Mouse (Mus musculus): ENCODE measurements around the gene Eef1a2.
"Not testable (repeated sequence)": the region's sequence is repeated elsewhere in the genome, so short reads cannot be mapped to it uniquely, and the experiment has no call there.

Eef1a2 gene

GRCm38 (mm10) chr2:181156248-181157121, at the start of gene Eef1a2:
Eef1a2 (minus strand) TSS chr2:181157014.
- DNase-seq (ENCODE audit: low spot score): no peak

GRCm38 (mm10) chr2:181206118-181206517, 49.3 kb upstream of the Eef1a2 start:
- DNase-seq (ENCODE audit: low spot score): no peak

GRCm38 (mm10) chr2:181205678-181206077, 48.9 kb upstream of the Eef1a2 start:
- DNase-seq (ENCODE audit: low spot score): no peak

GRCm38 (mm10) chr2:181202886-181203285, 46.1 kb upstream of the Eef1a2 start:
- DNase-seq (ENCODE audit: low spot score): no peak

GRCm38 (mm10) chr2:181202422-181202821, 45.6 kb upstream of the Eef1a2 start, which contains the start of gene Ptk6:
Ptk6 (minus strand) TSS chr2:181202789.
- no peak for DNase-seq (ENCODE audit: low spot score)

GRCm38 (mm10) chr2:181201606-181202005, 44.8 kb upstream of the Eef1a2 start:
- DNase-seq (ENCODE audit: low spot score): no peak

- no peak for DNase-seq (ENCODE audit: low spot score)
These were observed 40.0 kb upstream of the Eef1a2 start for GRCm38 (mm10) chr2:181196628-181197300.

GRCm38 (mm10) chr2:181193044-181193443, 36.2 kb upstream of the Eef1a2 start:
- DNase-seq (ENCODE audit: low spot score): no peak

- no peak for DNase-seq (ENCODE audit: low spot score)
These were observed 35.1 kb upstream of the Eef1a2 start for GRCm38 (mm10) chr2:181191936-181192335.

- not testable (repeated sequence) for DNase-seq (ENCODE audit: low spot score)
These were observed 34.6 kb upstream of the Eef1a2 start for GRCm38 (mm10) chr2:181191385-181191784.

GRCm38 (mm10) chr2:181189321-181189720, 32.5 kb upstream of the Eef1a2 start:
- DNase-seq (ENCODE audit: low spot score): no peak

- no peak for DNase-seq (ENCODE audit: low spot score)
These were observed 31.9 kb upstream of the Eef1a2 start for GRCm38 (mm10) chr2:181188681-181189080.

GRCm38 (mm10) chr2:181187121-181188000, 30.5 kb upstream of the Eef1a2 start, which contains the start of gene Ppdpf:
Ppdpf (plus strand) TSS chr2:181187247.
- peak; percentile 54 for DNase-seq (ENCODE audit: low spot score)

- DNase-seq (ENCODE audit: low spot score): peak; percentile 42
These were observed 29.8 kb upstream of the Eef1a2 start for GRCm38 (mm10) chr2:181186635-181187034.

GRCm38 (mm10) chr2:181180898-181181297, 24.1 kb upstream of the Eef1a2 start:
- no peak for DNase-seq (ENCODE audit: low spot score)

GRCm38 (mm10) chr2:181178471-181178870, 21.7 kb upstream of the Eef1a2 start:
- no peak for DNase-seq (ENCODE audit: low spot score)

- no peak for DNase-seq (ENCODE audit: low spot score)
These were observed 21.2 kb upstream of the Eef1a2 start for GRCm38 (mm10) chr2:181178015-181178414.

GRCm38 (mm10) chr2:181174646-181175045, 17.8 kb upstream of the Eef1a2 start:
- DNase-seq (ENCODE audit: low spot score): no peak

- DNase-seq (ENCODE audit: low spot score): no peak
These were observed 9.7 kb upstream of the Eef1a2 start for GRCm38 (mm10) chr2:181166469-181166868.

- no peak for DNase-seq (ENCODE audit: low spot score)
These were observed 4.0 kb upstream of the Eef1a2 start for GRCm38 (mm10) chr2:181160821-181161220.

- DNase-seq (ENCODE audit: low spot score): no peak
These were observed 3.0 kb upstream of the Eef1a2 start for GRCm38 (mm10) chr2:181159771-181160170.

- no peak for DNase-seq (ENCODE audit: low spot score)
These were observed 2.3 kb upstream of the Eef1a2 start for GRCm38 (mm10) chr2:181159091-181159514.
